Mouse (Mus musculus): ENCODE results near the gene Gm20517. TPM values are rescaled to one million over a fixed set of nuclear protein-coding genes. Genes with fewer than 3 reads are reported as not detected.

The Gm20517 gene
- total and polyA plus RNA-seq, 2 experiments: 0.31 to 1.9 TPM

DNA sequence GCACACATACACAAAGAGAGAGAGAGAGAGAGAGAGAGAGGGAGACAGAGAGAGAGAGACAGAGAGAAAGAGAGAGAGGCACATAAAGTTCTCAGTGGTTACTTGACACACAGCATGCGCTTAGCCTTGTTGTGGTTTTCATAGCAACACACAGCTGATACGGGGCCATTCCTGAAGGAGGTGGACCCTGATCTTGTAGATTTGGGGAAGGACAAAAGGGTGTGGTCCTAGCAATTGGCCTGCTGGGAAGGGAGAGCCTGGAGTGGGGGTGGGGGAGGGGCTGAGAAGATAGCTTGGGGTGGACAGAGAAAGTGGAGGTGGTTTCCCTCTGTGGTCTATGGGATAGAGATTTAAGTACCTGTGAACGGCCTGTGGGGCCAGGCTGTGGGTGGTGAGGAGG is 98.6 kb downstream of the Gm20517 start:
- 90% methylated on average over 3 of the region's 3 CpGs for WGBS
- TF ChIP-seq CTCF (IDR thresholded peaks at IDR 0.05; ENCODE audit: low read depth, low read length) (no peak), POLR2A (IDR thresholded peaks at IDR 0.05; ENCODE audit: extremely low read depth, insufficient read depth, low read length) (no peak)
- no peak overlapping the region for H3K27ac ChIP-seq (replicated peaks; ENCODE audit: insufficient read depth, low read depth, low read length)
- no peaks in the 10 kb centered on the region for H3K79me2 ChIP-seq (ENCODE audit: control insufficient read depth, insufficient read depth, low read length)
- no peaks in the 10 kb centered on the region for H3K27me3 ChIP-seq (ENCODE audit: control insufficient read depth, insufficient read depth, low read length)
- no peaks in the 10 kb centered on the region for H3K36me3 ChIP-seq (ENCODE audit: control insufficient read depth, insufficient read depth, low read length)
- no peak overlapping the region for H3K4me3 ChIP-seq (ENCODE audit: insufficient read depth, low read depth, low read length)
- H3K9ac ChIP-seq (ENCODE audit: low read depth, low read length): no peak overlapping the region
- no peaks in the 10 kb centered on the region for H3K4me1 ChIP-seq (ENCODE audit: control insufficient read depth, insufficient read depth, low read length)
- DNase-seq (ENCODE audit: extremely low read depth, low read depth, low spot score): no peak

DNA sequence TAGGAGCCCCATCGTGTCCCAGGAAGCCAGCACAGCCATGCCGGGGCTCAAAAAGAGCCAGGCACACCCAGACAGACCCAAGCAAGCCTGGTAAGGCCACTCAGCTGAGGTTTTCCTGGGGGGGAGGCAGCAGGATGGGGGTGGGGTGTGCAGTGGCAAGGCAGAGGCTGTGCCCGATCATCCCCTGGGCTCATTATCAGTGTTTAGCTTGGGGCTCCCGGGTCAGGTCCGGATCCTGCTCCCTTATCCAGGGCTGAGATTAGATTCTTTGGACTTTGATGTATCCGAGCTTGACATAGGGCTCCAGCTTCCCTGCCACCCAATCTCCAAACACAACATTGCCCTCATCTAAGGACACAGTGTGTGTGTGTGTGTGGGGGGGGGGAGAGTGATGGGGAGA is 100.5 kb downstream of the Gm20517 start:
- no peak for TF ChIP-seq CTCF (IDR thresholded peaks at IDR 0.05; ENCODE audit: low read depth, low read length)
- no peak for TF ChIP-seq POLR2A (IDR thresholded peaks at IDR 0.05; ENCODE audit: extremely low read depth, insufficient read depth, low read length)
- Histone ChIP-seq H3K27me3 (ENCODE audit: control insufficient read depth, insufficient read depth, low read length) (no peaks in the 10 kb centered on the region), H3K79me2 (ENCODE audit: control insufficient read depth, insufficient read depth, low read length) (no peaks in the 10 kb centered on the region), H3K9ac (ENCODE audit: low read depth, low read length) (no peak overlapping the region), H3K27ac (replicated peaks; ENCODE audit: insufficient read depth, low read depth, low read length) (no peak overlapping the region), H3K36me3 (ENCODE audit: control insufficient read depth, insufficient read depth, low read length) (no peaks in the 10 kb centered on the region), H3K4me3 (ENCODE audit: insufficient read depth, low read depth, low read length) (no peak overlapping the region), H3K4me1 (ENCODE audit: control insufficient read depth, insufficient read depth, low read length) (no peaks in the 10 kb centered on the region)
- DNase-seq (ENCODE audit: extremely low read depth, low read depth, low spot score): no peak
- 28% methylated on average over 6 of the region's 6 CpGs for WGBS

DNA sequence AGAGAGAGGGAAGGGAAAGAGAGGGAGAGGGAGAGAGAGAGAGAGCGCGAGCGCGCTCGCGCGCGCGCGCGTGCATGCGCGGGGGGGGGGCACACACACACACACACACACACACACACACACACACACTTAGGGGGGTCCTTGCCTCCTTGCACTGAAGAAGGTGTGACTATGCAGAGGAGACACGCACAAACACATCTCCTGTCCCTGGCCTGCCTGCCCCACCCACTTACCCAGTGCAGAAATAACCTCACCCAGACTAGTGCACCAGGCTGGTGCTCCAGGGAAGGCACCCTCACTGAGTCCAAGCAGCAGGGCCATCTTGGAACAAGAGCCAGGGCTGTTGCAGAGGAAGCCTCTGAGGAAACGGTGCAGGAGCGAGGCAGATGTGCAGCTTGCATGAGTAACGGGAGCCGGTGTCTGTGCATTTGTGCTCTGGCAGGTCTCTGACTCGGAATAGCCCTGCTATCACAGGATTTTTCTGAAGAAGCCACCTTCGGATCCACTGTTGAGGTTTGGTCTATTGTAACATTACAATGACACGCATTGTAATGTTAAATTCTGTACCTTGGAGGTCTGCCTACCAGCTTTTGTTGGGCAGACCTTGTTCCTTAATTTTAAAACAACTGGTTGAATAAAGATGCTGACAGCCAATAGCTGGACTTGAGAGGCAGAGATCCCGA is 101.6 kb downstream of the Gm20517 start:
- Histone ChIP-seq H3K4me1 (ENCODE audit: control insufficient read depth, insufficient read depth, low read length) (no peaks in the 10 kb centered on the region), H3K4me3 (ENCODE audit: insufficient read depth, low read depth, low read length) (no peak overlapping the region), H3K79me2 (ENCODE audit: control insufficient read depth, insufficient read depth, low read length) (no peaks in the 10 kb centered on the region), H3K27ac (replicated peaks; ENCODE audit: insufficient read depth, low read depth, low read length) (no peak overlapping the region), H3K9ac (ENCODE audit: low read depth, low read length) (no peak overlapping the region), H3K27me3 (ENCODE audit: control insufficient read depth, insufficient read depth, low read length) (no peaks in the 10 kb centered on the region), H3K36me3 (ENCODE audit: control insufficient read depth, insufficient read depth, low read length) (no peaks in the 10 kb centered on the region)
- TF ChIP-seq POLR2A (IDR thresholded peaks at IDR 0.05; ENCODE audit: extremely low read depth, insufficient read depth, low read length): no peak
- WGBS: 75% methylated on average over 22 of the region's 22 CpGs
- DNase-seq (ENCODE audit: extremely low read depth, low read depth, low spot score): no peak

DNA sequence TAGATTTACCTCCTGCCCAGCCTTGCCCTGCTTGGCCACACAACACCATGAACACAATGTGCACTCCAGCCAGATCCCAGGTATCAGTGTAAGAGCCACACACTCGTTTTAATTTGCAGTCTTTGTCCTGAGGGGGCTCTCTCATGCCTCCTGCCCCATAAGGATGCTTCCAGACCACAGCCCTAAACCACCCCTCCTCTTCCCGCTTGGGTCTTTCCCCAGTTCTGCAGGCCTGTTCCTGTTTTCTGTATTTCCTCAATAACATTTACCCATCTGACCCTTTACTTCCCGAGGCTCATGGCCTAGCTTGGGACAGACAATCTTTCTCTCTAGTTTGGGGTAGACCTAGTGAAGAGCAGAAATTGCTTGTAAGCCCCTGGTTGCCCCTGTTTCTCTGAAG is 103.6 kb downstream of the Gm20517 start:
- H3K4me1 ChIP-seq (ENCODE audit: control insufficient read depth, insufficient read depth, low read length): no peaks in the 10 kb centered on the region
- WGBS: 63% methylated on average over 3 of the region's 3 CpGs
- H3K79me2 ChIP-seq (ENCODE audit: control insufficient read depth, insufficient read depth, low read length): no peaks in the 10 kb centered on the region
- no peak overlapping the region for H3K27ac ChIP-seq (replicated peaks; ENCODE audit: insufficient read depth, low read depth, low read length)
- H3K27me3 ChIP-seq (ENCODE audit: control insufficient read depth, insufficient read depth, low read length): no peaks in the 10 kb centered on the region
- H3K36me3 ChIP-seq (ENCODE audit: control insufficient read depth, insufficient read depth, low read length): no peaks in the 10 kb centered on the region
- H3K9ac ChIP-seq (ENCODE audit: low read depth, low read length): no peak overlapping the region
- TF ChIP-seq POLR2A (IDR thresholded peaks at IDR 0.05; ENCODE audit: extremely low read depth, insufficient read depth, low read length) (no peak), CTCF (IDR thresholded peaks at IDR 0.05; ENCODE audit: low read depth, low read length) (no peak)
- DNase-seq (ENCODE audit: extremely low read depth, low read depth, low spot score): no peak
- no peak overlapping the region for H3K4me3 ChIP-seq (ENCODE audit: insufficient read depth, low read depth, low read length)

DNA sequence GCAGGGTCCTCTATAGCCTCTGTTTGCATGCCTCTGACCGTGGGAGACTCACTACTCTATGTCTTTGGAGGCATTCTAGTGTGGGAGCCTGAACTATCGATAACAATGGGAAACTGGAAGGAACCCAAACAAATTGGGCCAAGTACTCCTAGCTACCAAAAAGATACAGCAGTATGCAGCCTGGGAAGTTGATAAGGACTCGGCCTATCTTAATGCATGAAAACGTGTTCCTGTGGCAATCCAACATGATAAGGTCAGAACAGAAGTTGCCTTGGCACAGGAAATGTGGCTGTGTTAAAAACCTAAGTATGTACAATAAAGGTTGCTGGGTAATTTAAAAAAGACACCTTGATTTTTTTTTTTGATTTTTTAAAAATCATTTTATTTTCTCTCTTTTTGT is 109.8 kb downstream of the Gm20517 start:
- Histone ChIP-seq H3K4me1 (ENCODE audit: control insufficient read depth, insufficient read depth, low read length) (no peaks in the 10 kb centered on the region), H3K27me3 (ENCODE audit: control insufficient read depth, insufficient read depth, low read length) (no peaks in the 10 kb centered on the region), H3K4me3 (ENCODE audit: insufficient read depth, low read depth, low read length) (no peak overlapping the region), H3K9ac (ENCODE audit: low read depth, low read length) (no peak overlapping the region), H3K36me3 (ENCODE audit: control insufficient read depth, insufficient read depth, low read length) (no peaks in the 10 kb centered on the region), H3K27ac (replicated peaks; ENCODE audit: insufficient read depth, low read depth, low read length) (no peak overlapping the region), H3K79me2 (ENCODE audit: control insufficient read depth, insufficient read depth, low read length) (no peaks in the 10 kb centered on the region)
- WGBS: 69% methylated on average over 4 of the region's 4 CpGs
- DNase-seq (ENCODE audit: extremely low read depth, low read depth, low spot score): no peak
- TF ChIP-seq CTCF (IDR thresholded peaks at IDR 0.05; ENCODE audit: low read depth, low read length) (no peak), POLR2A (IDR thresholded peaks at IDR 0.05; ENCODE audit: extremely low read depth, insufficient read depth, low read length) (no peak)

DNA sequence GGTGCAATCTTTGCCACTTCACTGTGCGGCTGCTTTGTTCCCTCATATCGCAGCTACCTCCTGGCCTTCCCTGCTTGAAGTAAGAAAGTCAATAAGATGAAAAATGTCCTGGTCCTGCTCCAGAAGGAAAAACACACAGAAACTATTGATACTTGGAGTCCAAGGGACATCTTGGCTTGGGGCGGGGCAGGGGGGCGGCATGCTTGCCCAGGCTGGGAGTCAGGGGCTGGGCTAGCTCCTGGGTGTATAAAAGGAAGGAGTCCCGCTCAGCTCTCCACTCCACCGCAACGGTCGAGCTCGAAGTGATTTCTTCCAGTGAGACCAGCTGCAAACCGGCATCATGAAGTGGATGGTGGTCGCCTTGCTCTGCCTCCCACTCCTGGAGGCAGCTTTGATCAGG is 115.2 kb downstream of the Gm20517 start, which contains the start of gene Pgc:
Pgc (plus strand) TSS at position 277 of the 400 bp plus-strand sequence.
- H3K4me3 ChIP-seq (ENCODE audit: insufficient read depth, low read depth, low read length): no peak within 1 kb of the TSS
- no peaks in the 10 kb centered on the region for H3K4me1 ChIP-seq (ENCODE audit: control insufficient read depth, insufficient read depth, low read length)
- no peaks in the 10 kb centered on the region for H3K79me2 ChIP-seq (ENCODE audit: control insufficient read depth, insufficient read depth, low read length)
- H3K27me3 ChIP-seq (ENCODE audit: control insufficient read depth, insufficient read depth, low read length): no peaks in the 10 kb centered on the region
- no peaks in the 10 kb centered on the region for H3K36me3 ChIP-seq (ENCODE audit: control insufficient read depth, insufficient read depth, low read length)
- WGBS: 84% methylated on average over 11 of the region's 11 CpGs
- H3K9ac ChIP-seq (ENCODE audit: low read depth, low read length): no peak within 1 kb of the TSS
- no peak within 1 kb of the TSS for H3K27ac ChIP-seq (replicated peaks; ENCODE audit: insufficient read depth, low read depth, low read length)
- no peak for DNase-seq (ENCODE audit: extremely low read depth, low read depth, low spot score)
- TF ChIP-seq POLR2A (IDR thresholded peaks at IDR 0.05; ENCODE audit: extremely low read depth, insufficient read depth, low read length) (no peak), CTCF (IDR thresholded peaks at IDR 0.05; ENCODE audit: low read depth, low read length) (no peak)

Measured in liver, adult 2 months (tissue).